Mouse (Mus musculus): Measurements from ENCODE around the gene Cacna1g. TPM values are rescaled to one million over a fixed set of nuclear protein-coding genes. Genes with fewer than 3 reads are reported as not detected.

Cacna1g gene
- total RNA-seq, 2 experiments from 2014 or later, result 0.50 to 1.1 TPM

Other genes with a start within 250 kb of the Cacna1g start
- 1 to 10 TPM in 1 of 2 experiments, under 1 TPM in 1; 0.46 to 1.3 TPM for gene Wfikkn2, start 228.2 kb downstream of the Cacna1g start, total RNA-seq (2021)
- not detected for gene Gm21885, start 192.3 kb downstream of the Cacna1g start, total RNA-seq (2021)
- 10 to 100 TPM; 59.5 to 69.8 TPM for gene Luc7l3, start 152.2 kb downstream of the Cacna1g start, total RNA-seq (2021)
- gene Ankrd40, start 146.2 kb downstream of the Cacna1g start, total RNA-seq (2021), result 100 to 1,000 TPM; 132 to 151 TPM
- gene Abcc3, start 81.2 kb downstream of the Cacna1g start, total RNA-seq (2021), result 1 to 10 TPM; 3.8 to 7.4 TPM
- gene Spata20, start 12.0 kb upstream of the Cacna1g start, total RNA-seq (2021), result not detected
- gene Epn3, start 25.8 kb upstream of the Cacna1g start, total RNA-seq (2021), result 10 to 100 TPM; 13.5 to 25.9 TPM
- gene Mycbpap, start 47.5 kb upstream of the Cacna1g start, total RNA-seq (2021), result 1 to 10 TPM; 3.6 to 9.7 TPM
- 10 to 100 TPM; 11.9 to 13.3 TPM for gene Rsad1, start 75.1 kb upstream of the Cacna1g start, total RNA-seq (2021)
- not detected for gene Chad, start 90.8 kb upstream of the Cacna1g start, total RNA-seq (2021)
- 100 to 1,000 TPM; 130 to 146 TPM for gene Acsf2, start 127.7 kb upstream of the Cacna1g start, total RNA-seq (2021)
- 100 to 1,000 TPM; 117 to 141 TPM for gene Lrrc59, start 155.6 kb upstream of the Cacna1g start, total RNA-seq (2021)
- gene Mrpl27, start 179.6 kb upstream of the Cacna1g start, total RNA-seq (2021), result 10 to 100 TPM; 65.6 to 90.4 TPM
- gene Eme1, start 179.8 kb upstream of the Cacna1g start, total RNA-seq (2021), result under 1 TPM; 0.72 to 0.99 TPM
- gene Xylt2, start 203.3 kb upstream of the Cacna1g start, total RNA-seq (2021), result 10 to 100 TPM; 10.6 to 14.2 TPM
- gene Gm11541, start 230.3 kb upstream of the Cacna1g start, total RNA-seq (2021), result not detected

All from adrenal gland, postnatal 36 days (tissue).